Mouse (Mus musculus): ENCODE measurements around the gene Pip4k2c.

GRCm38 (mm10) chr10:127230693-127231092 is 19.3 kb upstream of the Pip4k2c start:
- TF ChIP-seq POLR2A (IDR thresholded peaks at IDR 0.05; ENCODE audit: insufficient read length, low read depth) (no peak), USF1 (IDR thresholded peaks at IDR 0.05; ENCODE audit: low read depth) (no peak)
